Mouse (Mus musculus): ENCODE measurements around the gene Prep. TPM values are rescaled to one million over a fixed set of nuclear protein-coding genes. Genes with fewer than 3 reads are reported as not detected.
A peak's percentile ranks its signal among the peaks of the same experiment; 100 is the strongest.

Gene Prep
- polyA plus RNA-seq, 1 experiment = 7.0 TPM

DNA sequence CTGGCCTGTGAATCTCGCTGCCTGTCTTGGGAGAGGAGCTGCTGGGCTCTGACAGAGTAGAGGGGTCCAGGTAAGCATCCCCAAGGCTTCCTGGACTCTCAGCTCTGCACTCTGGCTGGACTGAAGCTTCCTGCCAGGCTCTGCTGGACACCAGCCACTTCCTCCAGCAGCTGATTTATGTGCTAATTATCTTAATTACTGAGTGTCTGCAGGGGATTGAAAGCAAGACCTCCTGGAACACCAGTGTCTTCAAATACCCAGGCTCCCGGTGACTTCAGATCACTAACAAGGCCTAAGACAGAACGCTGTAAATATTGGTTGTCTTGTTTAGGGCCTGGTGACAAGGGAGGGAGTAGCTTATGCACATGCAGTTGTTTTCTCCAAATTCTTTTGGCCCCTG lies 17.5 kb downstream of the Prep start:
- H3K27me3 ChIP-seq (replicated peaks; ENCODE audit: control insufficient read depth, insufficient read depth, low read length) = no peaks in the 10 kb centered on the region
- no peak overlapping the region for H3K4me3 ChIP-seq (ENCODE audit: insufficient read depth, low read depth, low read length)
- no peaks in the 10 kb centered on the region for H3K4me1 ChIP-seq (ENCODE audit: control insufficient read depth, insufficient read depth, low read length)
- TF ChIP-seq CTCF (conservative IDR thresholded peaks at IDR 0.05; ENCODE audit: insufficient read depth, insufficient read length, low read depth, low read length) = no peak
- TF ChIP-seq POLR2A (IDR thresholded peaks at IDR 0.05; ENCODE audit: low read depth, low read length) = no peak
- no peak for DNase-seq
- H3K27ac ChIP-seq (ENCODE audit: insufficient read depth, low read depth, low read length) = no peak overlapping the region
- 35% methylated on average over 3 of the region's 3 CpGs for WGBS
- no peaks in the 10 kb centered on the region for H3K36me3 ChIP-seq (ENCODE audit: control insufficient read depth, insufficient read depth, low read length)

DNA sequence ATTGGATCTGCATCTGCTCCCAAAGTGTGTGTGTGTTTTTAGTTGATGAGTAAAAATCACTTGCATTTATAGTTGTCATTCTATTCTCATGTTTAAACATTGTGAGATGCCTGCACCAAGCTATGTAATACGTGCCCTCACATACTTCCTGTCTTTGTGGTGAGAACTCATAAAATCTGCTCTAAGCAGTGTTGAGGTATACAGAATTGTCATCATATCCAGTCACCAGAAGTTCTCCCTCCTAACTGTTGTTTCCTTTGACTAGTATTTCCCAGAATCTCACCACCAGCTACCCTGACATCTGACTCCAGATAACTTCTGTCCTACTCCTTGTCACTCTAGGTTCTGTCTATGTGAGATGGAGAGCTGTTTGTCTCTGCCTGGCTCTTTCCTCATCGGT lies 18.3 kb downstream of the Prep start:
- Histone ChIP-seq H3K4me1 (ENCODE audit: control insufficient read depth, insufficient read depth, low read length) (no peaks in the 10 kb centered on the region), H3K36me3 (ENCODE audit: control insufficient read depth, insufficient read depth, low read length) (no peaks in the 10 kb centered on the region), H3K27me3 (replicated peaks; ENCODE audit: control insufficient read depth, insufficient read depth, low read length) (no peaks in the 10 kb centered on the region), H3K27ac (ENCODE audit: insufficient read depth, low read depth, low read length) (no peak overlapping the region), H3K4me3 (ENCODE audit: insufficient read depth, low read depth, low read length) (no peak overlapping the region)
- TF ChIP-seq CTCF (conservative IDR thresholded peaks at IDR 0.05; ENCODE audit: insufficient read depth, insufficient read length, low read depth, low read length) = no peak
- TF ChIP-seq POLR2A (IDR thresholded peaks at IDR 0.05; ENCODE audit: low read depth, low read length) = no peak
- DNase-seq = no peak
- 91% methylated on average over 2 of the region's 2 CpGs for WGBS

GRCm38 (mm10) chr10:45086637-45087036 lies 19.6 kb downstream of the Prep start:
- no peak overlapping the region for H3K27ac ChIP-seq (ENCODE audit: insufficient read depth, low read depth, low read length)
- no peaks in the 10 kb centered on the region for H3K4me1 ChIP-seq (ENCODE audit: control insufficient read depth, insufficient read depth, low read length)
- no peaks in the 10 kb centered on the region for H3K36me3 ChIP-seq (ENCODE audit: control insufficient read depth, insufficient read depth, low read length)
- DNase-seq = peak; percentile 20
- WGBS = 56% methylated on average over 5 of the region's 5 CpGs
- H3K4me3 ChIP-seq (ENCODE audit: insufficient read depth, low read depth, low read length) = no peak overlapping the region
- no peaks in the 10 kb centered on the region for H3K27me3 ChIP-seq (replicated peaks; ENCODE audit: control insufficient read depth, insufficient read depth, low read length)
- TF ChIP-seq CTCF (conservative IDR thresholded peaks at IDR 0.05; ENCODE audit: insufficient read depth, insufficient read length, low read depth, low read length) (peak; percentile 40), POLR2A (IDR thresholded peaks at IDR 0.05; ENCODE audit: low read depth, low read length) (no peak)

DNA sequence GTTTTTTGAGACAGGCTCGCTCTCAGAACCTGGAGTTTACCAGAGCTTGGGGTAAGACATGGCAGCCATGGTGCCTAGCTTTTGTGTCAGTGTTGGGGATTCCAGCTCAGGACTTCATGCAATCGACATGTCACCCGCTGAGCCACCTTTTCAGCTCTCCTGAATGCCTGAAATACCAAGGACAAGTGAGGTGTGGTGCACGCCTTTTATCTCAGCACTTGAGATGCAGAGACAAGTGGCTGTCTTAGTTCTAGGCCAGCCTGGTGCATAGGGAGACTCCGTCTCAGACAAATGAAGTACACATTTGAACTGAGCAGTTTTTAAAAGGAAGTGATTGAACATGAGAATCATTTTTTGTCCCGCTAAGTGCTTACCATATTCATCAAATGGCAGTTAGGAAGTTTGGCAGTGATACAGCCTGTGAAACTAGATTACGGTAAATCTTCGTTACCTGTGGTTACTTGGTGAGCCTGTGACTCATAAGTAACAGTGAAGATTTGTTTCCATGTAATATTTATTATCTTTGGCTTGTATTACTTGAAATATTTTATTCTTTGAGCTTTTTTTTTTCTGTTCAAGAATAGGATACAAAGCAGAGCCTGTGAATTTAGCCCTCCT lies 24.6 kb downstream of the Prep start:
- DNase-seq = no peak
- Histone ChIP-seq H3K27me3 (replicated peaks; ENCODE audit: control insufficient read depth, insufficient read depth, low read length) (no peaks in the 10 kb centered on the region), H3K36me3 (ENCODE audit: control insufficient read depth, insufficient read depth, low read length) (peaks cover 1% of the 10 kb centered on the region; the same call in 1 of the 2 replicates), H3K4me1 (ENCODE audit: control insufficient read depth, insufficient read depth, low read length) (no peaks in the 10 kb centered on the region), H3K4me3 (ENCODE audit: insufficient read depth, low read depth, low read length) (no peak overlapping the region), H3K27ac (ENCODE audit: insufficient read depth, low read depth, low read length) (no peak overlapping the region)
- 82% methylated on average over 8 of the region's 8 CpGs for WGBS
- TF ChIP-seq CTCF (conservative IDR thresholded peaks at IDR 0.05; ENCODE audit: insufficient read depth, insufficient read length, low read depth, low read length) (no peak), POLR2A (IDR thresholded peaks at IDR 0.05; ENCODE audit: low read depth, low read length) (no peak)

DNA sequence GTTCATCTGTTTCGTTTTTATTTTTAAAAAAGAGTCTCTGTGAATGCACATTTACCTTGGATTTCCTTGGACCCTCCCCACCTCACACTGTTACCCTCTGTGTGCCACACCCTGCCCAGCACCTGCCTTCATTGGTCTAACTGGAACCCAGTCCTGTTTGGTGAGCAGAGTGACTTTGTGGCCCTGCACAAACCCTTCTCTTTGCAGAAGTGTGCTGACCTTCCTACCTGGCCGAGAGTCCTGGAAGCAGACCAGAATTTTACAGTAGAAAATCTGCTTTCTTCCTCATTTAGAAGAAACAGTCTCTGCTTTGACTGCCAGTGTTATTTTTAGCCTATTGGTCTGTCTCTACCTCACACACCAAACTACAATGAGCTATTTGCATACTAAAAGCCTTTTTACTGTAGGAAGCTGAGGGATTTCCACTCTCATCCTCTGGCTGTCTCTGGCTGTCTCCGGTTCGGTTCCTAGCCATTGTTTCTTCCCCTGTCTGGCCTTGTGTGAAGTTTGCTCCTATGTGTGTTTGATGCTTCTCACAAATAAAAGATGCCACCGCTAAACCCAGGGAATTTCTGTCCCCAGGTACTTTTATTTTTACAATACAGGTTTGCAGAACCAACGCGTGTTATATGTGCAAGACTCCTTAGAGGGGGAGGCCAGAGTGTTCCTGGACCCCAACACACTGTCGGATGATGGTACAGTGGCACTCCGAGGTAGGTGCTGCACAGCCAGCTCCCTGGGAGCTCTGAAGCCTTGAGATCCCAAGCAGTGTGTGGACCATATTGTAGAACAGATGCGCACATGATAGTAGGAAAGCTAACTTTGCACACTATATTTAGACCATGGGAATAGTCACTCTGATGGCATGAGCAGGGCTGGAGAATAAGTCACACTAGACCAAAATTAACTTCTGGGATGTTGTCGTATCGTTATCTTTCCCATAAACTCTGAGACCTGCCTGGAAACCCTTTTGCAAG lies 25.4 kb downstream of the Prep start:
- Histone ChIP-seq H3K27me3 (replicated peaks; ENCODE audit: control insufficient read depth, insufficient read depth, low read length) (no peaks in the 10 kb centered on the region), H3K36me3 (ENCODE audit: control insufficient read depth, insufficient read depth, low read length) (peaks cover 1% of the 10 kb centered on the region; the same call in 1 of the 2 replicates), H3K27ac (ENCODE audit: insufficient read depth, low read depth, low read length) (no peak overlapping the region), H3K4me3 (ENCODE audit: insufficient read depth, low read depth, low read length) (no peak overlapping the region), H3K4me1 (ENCODE audit: control insufficient read depth, insufficient read depth, low read length) (no peaks in the 10 kb centered on the region)
- TF ChIP-seq POLR2A (IDR thresholded peaks at IDR 0.05; ENCODE audit: low read depth, low read length) = no peak
- TF ChIP-seq CTCF (conservative IDR thresholded peaks at IDR 0.05; ENCODE audit: insufficient read depth, insufficient read length, low read depth, low read length) = no peak
- DNase-seq = no peak
- 82% methylated on average over 12 of the region's 12 CpGs for WGBS

DNA sequence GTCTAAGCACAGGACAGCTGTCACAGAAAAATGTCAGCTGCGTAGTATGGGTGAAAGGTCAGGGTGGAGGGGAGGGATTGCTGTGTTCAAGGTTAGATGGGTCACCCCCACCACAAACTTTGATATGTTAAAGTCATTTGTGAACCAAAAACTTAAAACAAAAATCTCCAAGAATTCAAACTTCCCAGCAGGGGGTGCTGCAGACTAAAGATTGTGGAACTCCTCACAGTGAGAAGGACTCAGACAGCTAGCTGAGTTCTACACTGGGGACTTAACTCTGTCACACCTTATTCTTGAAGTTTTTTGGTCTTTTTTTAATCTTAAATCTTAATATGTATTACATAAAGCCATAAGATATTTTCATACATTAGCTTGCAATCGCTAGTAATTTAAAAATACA lies 31.7 kb downstream of the Prep start:
- Histone ChIP-seq H3K27ac (ENCODE audit: insufficient read depth, low read depth, low read length) (no peak overlapping the region), H3K4me1 (ENCODE audit: control insufficient read depth, insufficient read depth, low read length) (no peaks in the 10 kb centered on the region; the same call in 1 of the 2 replicates), H3K27me3 (replicated peaks; ENCODE audit: control insufficient read depth, insufficient read depth, low read length) (no peaks in the 10 kb centered on the region), H3K36me3 (ENCODE audit: control insufficient read depth, insufficient read depth, low read length) (peaks cover 1% of the 10 kb centered on the region; the same call in 1 of the 2 replicates), H3K4me3 (ENCODE audit: insufficient read depth, low read depth, low read length) (no peak overlapping the region)
- TF ChIP-seq POLR2A (IDR thresholded peaks at IDR 0.05; ENCODE audit: low read depth, low read length) = no peak
- peak; percentile 28; the same call in 1 of the 2 replicates for TF ChIP-seq CTCF (conservative IDR thresholded peaks at IDR 0.05; ENCODE audit: insufficient read depth, insufficient read length, low read depth, low read length)
- WGBS = 85% methylated on average over 2 of the region's 2 CpGs
- peak; percentile 59 for DNase-seq

- peaks cover 1% of the 10 kb centered on the region; the same call in 1 of the 2 replicates for H3K36me3 ChIP-seq (ENCODE audit: control insufficient read depth, insufficient read depth, low read length)
- H3K27me3 ChIP-seq (replicated peaks; ENCODE audit: control insufficient read depth, insufficient read depth, low read length) = no peaks in the 10 kb centered on the region
- H3K27ac ChIP-seq (ENCODE audit: insufficient read depth, low read depth, low read length) = 0 out of 2 replicates have a peak overlapping the region, but pooled peaks have one; percentile 16
- TF ChIP-seq POLR2A (IDR thresholded peaks at IDR 0.05; ENCODE audit: low read depth, low read length) (no peak), CTCF (conservative IDR thresholded peaks at IDR 0.05; ENCODE audit: insufficient read depth, insufficient read length, low read depth, low read length) (no peak)
- no peak overlapping the region for H3K4me3 ChIP-seq (ENCODE audit: insufficient read depth, low read depth, low read length)
- DNase-seq = peak; percentile 81
- WGBS = 51% methylated on average over 11 of the region's 11 CpGs
- H3K4me1 ChIP-seq (ENCODE audit: control insufficient read depth, insufficient read depth, low read length) = peaks cover 3% of the 10 kb centered on the region; the same call in 1 of the 2 replicates
Observed at GRCm38 (mm10) chr10:45100473-45100872, 33.5 kb downstream of the Prep start.
